Mouse (Mus musculus) embryonic facial prominence, embryonic 14.5 days (tissue): ENCODE results near the gene Cd3eap. TPM values are rescaled to one million over a fixed set of nuclear protein-coding genes. Genes with fewer than 3 reads are reported as not detected.

Experiments used
- microRNA counts: library from miRNA; unstranded; fragments of <30 nt; microRNA quantifications from one replicate; lab custom pipeline; 2017
- microRNA-seq: library from miRNA; unstranded; fragments of <30 nt; microRNA quantifications from one replicate; pipeline ENCODE4, GENCODE M21; 2016; ENCODE audit warnings: borderline number of aligned reads
- polyA plus RNA-seq: library from polyadenylated mRNA; unstranded; fragments of >200 nt; fragmentation: Nextera tagmentation; extraction: Ambion mirVana; gene quantifications from 2 replicates; pipeline ENCODE4 v1.2.1, GENCODE M21; 2014

Gene Cd3eap
- polyA plus RNA-seq, 1 experiment from 2014 or later: 18.8 TPM

MicroRNAs within 50 kb of the gene (microRNA counts, 519-probe panel; counts per million panel counts)
- 19.3 counts per million for microRNA mmu-miR-343 (lab: Ali Mortazavi, UCI)

Small RNA genes lying within 50 kb of the gene (microRNA-seq; reads per million reads assigned to microRNA genes)
- not detected for gene Mir343

Other genes starting within 250 kb of the Cd3eap start
- gene Gm4969, start 241.1 kb downstream of the Cd3eap start, polyA plus RNA-seq: 1.7 and 2.6 TPM in 2 replicates
- gene Fbxo46, start 239.6 kb downstream of the Cd3eap start, polyA plus RNA-seq: 9.1 and 9.2 TPM in 2 replicates
- gene Qpctl, start 210.2 kb downstream of the Cd3eap start, polyA plus RNA-seq: 11.1 and 13.2 TPM in 2 replicates
- 130 and 131 TPM in 2 replicates for gene Snrpd2, start 209.8 kb downstream of the Cd3eap start, polyA plus RNA-seq
- gene Gipr, start 193.4 kb downstream of the Cd3eap start, polyA plus RNA-seq: 0.37 and 0.60 TPM in 2 replicates
- 3.6 and 4.2 TPM in 2 replicates for gene Eml2, start 183.1 kb downstream of the Cd3eap start, polyA plus RNA-seq
- gene Gpr4, start 146.9 kb downstream of the Cd3eap start, polyA plus RNA-seq: 1.7 and 2.3 TPM in 2 replicates
- gene Opa3, start 131.1 kb downstream of the Cd3eap start, polyA plus RNA-seq: 29.7 and 30.2 TPM in 2 replicates
- 70.0 and 70.7 TPM in 2 replicates for gene Vasp, start 87.7 kb downstream of the Cd3eap start, polyA plus RNA-seq
- gene Ppm1n, start 79.4 kb downstream of the Cd3eap start, polyA plus RNA-seq: 0.49 TPM in 1 of 2 replicates, not detected in the other
- gene Rtn2, start 76.9 kb downstream of the Cd3eap start, polyA plus RNA-seq: 53.7 and 57.0 TPM in 2 replicates
- 0.15 and 0.28 TPM in 2 replicates for gene Fosb, start 49.4 kb downstream of the Cd3eap start, polyA plus RNA-seq
- gene Ercc1, start 14.7 kb downstream of the Cd3eap start, polyA plus RNA-seq: 64.0 and 75.1 TPM in 2 replicates
- gene Ppp1r13l, start 266 bp upstream of the Cd3eap start, polyA plus RNA-seq: 11.2 and 11.6 TPM in 2 replicates
- 10.9 and 14.7 TPM in 2 replicates for gene Ercc2, start 22.5 kb upstream of the Cd3eap start, polyA plus RNA-seq
- gene Klc3, start 44.6 kb upstream of the Cd3eap start, polyA plus RNA-seq: 10.2 and 15.3 TPM in 2 replicates
- gene Ckm, start 45.3 kb upstream of the Cd3eap start, polyA plus RNA-seq: 348 and 732 TPM in 2 replicates
- 10.5 and 10.9 TPM in 2 replicates for gene Mark4, start 99.3 kb upstream of the Cd3eap start, polyA plus RNA-seq
- 1.4 and 1.7 TPM in 2 replicates for gene Exoc3l2, start 103.8 kb upstream of the Cd3eap start, polyA plus RNA-seq
- 0.74 and 0.93 TPM in 2 replicates for gene Bloc1s3, start 148.9 kb upstream of the Cd3eap start, polyA plus RNA-seq
- gene Trappc6a, start 148.9 kb upstream of the Cd3eap start, polyA plus RNA-seq: 61.8 and 67.3 TPM in 2 replicates
- gene Nkpd1, start 158.4 kb upstream of the Cd3eap start, polyA plus RNA-seq: 0.14 and 0.42 TPM in 2 replicates
- 4.9 and 5.7 TPM in 2 replicates for gene Ppp1r37, start 203.6 kb upstream of the Cd3eap start, polyA plus RNA-seq
- gene Zfp296, start 217.8 kb upstream of the Cd3eap start, polyA plus RNA-seq: 0.48 and 1.2 TPM in 2 replicates
- 142 and 151 TPM in 2 replicates for gene Gemin7, start 218.1 kb upstream of the Cd3eap start, polyA plus RNA-seq
- 36.0 and 47.5 TPM in 2 replicates for gene Clasrp, start 245.0 kb upstream of the Cd3eap start, polyA plus RNA-seq